Mouse (Mus musculus) CH12.LX (cell line): ENCODE results near the gene Adam12. TPM values are rescaled to one million over a fixed set of nuclear protein-coding genes. Genes with fewer than 3 reads are reported as not detected.

Source experiments
- DNase-seq: peaks from one replicate; pipeline ENCODE4 v3.0.0-alpha.2; 2013; ENCODE audit errors: extremely low read depth
- H3K27ac ChIP-seq: 2 replicates; pipeline ENCODE4 v1.5.1; 2012; ENCODE audit warnings: low read depth, mild to moderate bottlenecking, control low read depth, moderate library complexity; ENCODE audit not compliant: insufficient read depth
- H3K27me3 ChIP-seq: replicated peaks from 2 replicates; pipeline ENCODE3; 2012; ENCODE audit warnings: inconsistent platforms
- H3K36me3 ChIP-seq, 2 experiments: replicated peaks in 1 of 2; 2 replicates each; pipeline versions ENCODE3 to v1.6.1; 2012; ENCODE audit warnings: inconsistent platforms in 1 of 2, low read length in 1 of 2, mild to moderate bottlenecking in 1 of 2, mixed read lengths in 1 of 2, moderate library complexity in 1 of 2; ENCODE audit not compliant: control insufficient read depth in 1 of 2, insufficient read depth in 1 of 2
- H3K4me1 ChIP-seq, 2 experiments: 2 replicates each; pipeline ENCODE4 v1.6.1; 2012; ENCODE audit warnings: inconsistent platforms in 1 of 2, moderate library complexity in 1 of 2; ENCODE audit not compliant: insufficient read depth in 2 of 2, control insufficient read depth in 1 of 2
- H3K4me2 ChIP-seq: 2 replicates; pipeline ENCODE4 v1.6.1; 2012; ENCODE audit warnings: low read depth, mild to moderate bottlenecking, control low read depth; ENCODE audit not compliant: poor library complexity, insufficient read depth, severe bottlenecking
- H3K4me3 ChIP-seq, 3 experiments: fragments of 150-350 bp in 1 of 3; sonication (generic) in 1 of 3; replicated peaks in 1 of 3; 2 replicates each; pipeline versions ENCODE3 to v1.5.1; 2011 to 2012; ENCODE audit warnings: low read depth in 2 of 3, low read length in 2 of 3, mild to moderate bottlenecking in 2 of 3, moderate library complexity in 2 of 3, control low read depth in 1 of 3, improper control_type of control experiment in 1 of 3, inconsistent platforms in 1 of 3, mixed read lengths in 1 of 3; ENCODE audit not compliant: poor library complexity in 1 of 3
- H3K79me2 ChIP-seq: replicated peaks from 2 replicates; pipeline ENCODE4 v1.6.1; 2012; ENCODE audit warnings: mild to moderate bottlenecking, moderate library complexity; ENCODE audit not compliant: control insufficient read depth, poor library complexity, insufficient read depth, severe bottlenecking; ENCODE audit errors: extremely low read depth
- H3K9ac ChIP-seq: 2 replicates; pipeline ENCODE4 v1.6.1; 2012; ENCODE audit warnings: low read depth, mild to moderate bottlenecking, control low read depth, moderate library complexity; ENCODE audit not compliant: insufficient read depth
- H3K9me3 ChIP-seq: replicated peaks from 2 replicates; pipeline ENCODE3; 2012; ENCODE audit warnings: low read length, inconsistent platforms, mixed read lengths
- HCFC1 ChIP-seq: IDR thresholded peaks from 2 replicates; pipeline ENCODE4 v1.6.1; 2012; ENCODE audit warnings: low read depth, mild to moderate bottlenecking, inconsistent platforms, low read length, improper control_type of control experiment
- JUN ChIP-seq: IDR thresholded peaks from 2 replicates; pipeline ENCODE4 v1.6.1; 2011; ENCODE audit warnings: low read depth, mild to moderate bottlenecking, low read length, improper control_type of control experiment, moderate library complexity; ENCODE audit not compliant: insufficient read depth
- JUND ChIP-seq: conservative IDR thresholded peaks from 2 replicates; pipeline ENCODE4 v1.6.1; 2011; ENCODE audit warnings: low read depth, low read length, improper control_type of control experiment
- MAX ChIP-seq: IDR thresholded peaks from 2 replicates; pipeline ENCODE4 v1.6.1; 2011; ENCODE audit warnings: low read length, improper control_type of control experiment
- NELFE ChIP-seq: IDR thresholded peaks from 2 replicates; pipeline ENCODE4 v1.6.1; 2011; ENCODE audit warnings: low read depth, low read length, improper control_type of control experiment
- PAX5 ChIP-seq: IDR thresholded peaks from 2 replicates; pipeline ENCODE4 v1.6.1; 2012; ENCODE audit warnings: low read length, inconsistent platforms, mixed read lengths
- POLR2A ChIP-seq: IDR thresholded peaks from 2 replicates; pipeline ENCODE4 v1.6.1; 2011; ENCODE audit warnings: low read depth, mild to moderate bottlenecking, improper control_type of control experiment, low read length
- POLR2AphosphoS2 ChIP-seq: IDR thresholded peaks from 2 replicates; pipeline ENCODE4 v1.6.1; 2011; ENCODE audit warnings: low read depth, low read length, improper control_type of control experiment
- SIN3A ChIP-seq: IDR thresholded peaks from 2 replicates; pipeline ENCODE4 v1.6.1; 2012; ENCODE audit warnings: low read length, improper control_type of control experiment, inconsistent platforms
- SMC3 ChIP-seq: IDR thresholded peaks from 2 replicates; pipeline ENCODE4 v1.6.1; 2011; ENCODE audit warnings: low read depth, low read length, improper control_type of control experiment
- USF1 ChIP-seq: IDR thresholded peaks from 2 replicates; pipeline ENCODE4 v1.6.1; 2014; ENCODE audit warnings: low read depth, mild to moderate bottlenecking, inconsistent platforms, low read length, improper control_type of control experiment
- ZC3H11A ChIP-seq: IDR thresholded peaks from 2 replicates; pipeline ENCODE4 v1.6.1; 2012; ENCODE audit warnings: low read depth, mild to moderate bottlenecking, inconsistent platforms, low read length, improper control_type of control experiment
- ZKSCAN1 ChIP-seq: IDR thresholded peaks from 2 replicates; pipeline ENCODE4 v1.6.1; 2012; ENCODE audit warnings: low read depth, inconsistent platforms, low read length, improper control_type of control experiment, borderline replicate concordance
- ZNF384 ChIP-seq: IDR thresholded peaks from 2 replicates; pipeline ENCODE4 v1.6.1; 2012; ENCODE audit warnings: low read depth, low read length, improper control_type of control experiment, inconsistent platforms
- dilution Hi-C: fragments of 300-500 bp; cut with MboI; formaldehyde crosslinking; loops from 2 replicates; pipeline ENCODE4 v1.14.3; 2020; ENCODE audit warnings: low sequenced_read_pairs; ENCODE audit not compliant: extremely low pct_unique_long_range_greater_than_20kb, extremely low pct_ligation_motif_present
- in situ Hi-C: fragments of 300-500 bp; cut with MboI; formaldehyde crosslinking; loops from 3 replicates; pipeline ENCODE4 v1.14.3; 2019; ENCODE audit warnings: low sequenced_read_pairs, low pct_ligation_motif_present, low pct_unique_long_range_greater_than_20kb, mixed read lengths
- polyA plus RNA-seq: library from polyadenylated mRNA; unstranded; fragments of >175 nt; gene quantifications from 2 replicates; pipeline ENCODE4 v1.2.1, GENCODE M21; 2012; ENCODE audit warnings: low read depth; ENCODE audit not compliant: insufficient read length
- total RNA-seq, 2 experiments: library from RNA; depleted of rRNA; stranded (reverse); fragments of 300-350 nt in 1 of 2; fragments of >200 nt in 1 of 2; gene quantifications; 2 replicates each; pipeline ENCODE4 v1.2.3; 2012 to 2014

Adam12 gene
- total and polyA plus RNA-seq, 3 experiments = not detected

GRCm38 (mm10) chr7:134113829-134114228, 118.1 kb downstream of the Adam12 start:
- no peak for DNase-seq
- dilution Hi-C loops = no loop called here
- no peak for TF ChIP-seq ZC3H11A
- TF ChIP-seq NELFE = no peak
- no peak overlapping the region for H3K4me2 ChIP-seq
- H3K4me1 ChIP-seq = no peaks in the 10 kb centered on the region
- no peaks in the 10 kb centered on the region for H3K36me3 ChIP-seq
- peaks cover 67% of the 10 kb centered on the region for H3K9me3 ChIP-seq
- H3K4me3 ChIP-seq = no peak overlapping the region
- no peaks in the 10 kb centered on the region for H3K79me2 ChIP-seq
- no peak overlapping the region for H3K27ac ChIP-seq
- H3K27me3 ChIP-seq = no peaks in the 10 kb centered on the region
- in situ Hi-C loops = no loop called here
- no peak overlapping the region for H3K9ac ChIP-seq

- in situ Hi-C loops = no loop called here
- Histone ChIP-seq H3K4me1 (no peaks in the 10 kb centered on the region), H3K9ac (no peak overlapping the region), H3K27ac (no peak overlapping the region), H3K79me2 (no peaks in the 10 kb centered on the region), H3K27me3 (no peaks in the 10 kb centered on the region), H3K36me3 (no peaks in the 10 kb centered on the region), H3K4me3 (no peak overlapping the region), H3K4me2 (no peak overlapping the region), H3K9me3 (peaks cover 55% of the 10 kb centered on the region)
- TF ChIP-seq MAX (no peak), ZKSCAN1 (no peak), JUND (no peak), SIN3A (no peak), SMC3 (no peak)
- dilution Hi-C loops = no loop called here
- no peak for DNase-seq
Measured at GRCm38 (mm10) chr7:134110116-134110515, 121.8 kb downstream of the Adam12 start.

GRCm38 (mm10) chr7:134107849-134108248, 124.1 kb downstream of the Adam12 start:
- Histone ChIP-seq H3K79me2 (no peaks in the 10 kb centered on the region), H3K9ac (no peak overlapping the region), H3K4me2 (no peak overlapping the region), H3K36me3 (no peaks in the 10 kb centered on the region), H3K27me3 (no peaks in the 10 kb centered on the region), H3K4me1 (no peaks in the 10 kb centered on the region), H3K4me3 (no peak overlapping the region), H3K27ac (no peak overlapping the region), H3K9me3 (peaks cover 40% of the 10 kb centered on the region)
- dilution Hi-C loops = no loop called here
- no peak for DNase-seq
- TF ChIP-seq POLR2AphosphoS2 (no peak), POLR2A (no peak), PAX5 (no peak), HCFC1 (no peak), ZNF384 (no peak), JUN (no peak), USF1 (no peak), MAX (no peak)
- in situ Hi-C loops = no loop called here
